Mouse (Mus musculus) heart, embryonic 10.5 days (tissue): Measurements from ENCODE around the gene Gm6993. TPM values are rescaled to one million over a fixed set of nuclear protein-coding genes. Genes with fewer than 3 reads are reported as not detected.

ENCODE experiments used
- DNase-seq: peaks from one replicate; pipeline ENCODE4 v3.0.0-alpha.2; 2017; ENCODE audit warnings: low spot score
- H3K27ac ChIP-seq: fragments of 300-500 bp; sonication (generic); 2 replicates; pipeline ENCODE4 v1.5.1; 2016; ENCODE audit warnings: mild to moderate bottlenecking
- H3K27me3 ChIP-seq: fragments of 300-500 bp; sonication (generic); 2 replicates; pipeline ENCODE4 v1.6.1; 2016; ENCODE audit warnings: mild to moderate bottlenecking; ENCODE audit not compliant: poor library complexity, insufficient read depth, severe bottlenecking
- H3K36me3 ChIP-seq: fragments of 300-500 bp; sonication (generic); 2 replicates; pipeline ENCODE4 v1.6.1; 2016; ENCODE audit warnings: mild to moderate bottlenecking, moderate library complexity
- H3K4me1 ChIP-seq: fragments of 300-500 bp; sonication (generic); 2 replicates; pipeline ENCODE4 v1.6.1; 2016; ENCODE audit warnings: mild to moderate bottlenecking
- H3K4me3 ChIP-seq: fragments of 300-500 bp; sonication (generic); 2 replicates; pipeline ENCODE4 v1.5.1; 2016; ENCODE audit warnings: mild to moderate bottlenecking, moderate library complexity
- H3K9me3 ChIP-seq: fragments of 300-500 bp; sonication (generic); 2 replicates; pipeline ENCODE4 v1.6.1; 2016; ENCODE audit warnings: mild to moderate bottlenecking, moderate library complexity
- WGBS: fragments of 180-500 bp; shearing (Covaris S2); methylation state at CpG from one replicate; pipeline ENCODE4 v1.1.7; 2016; 5-methylcytosine and 5-hydroxymethylcytosine counted together
- polyA plus RNA-seq: library from polyadenylated mRNA; unstranded; fragments of >200 nt; fragmentation: Nextera tagmentation; extraction: Ambion mirVana; gene quantifications from 2 replicates; pipeline ENCODE4 v1.2.1, GENCODE M21; 2016

Gene Gm6993
- not detected in 2 replicates for polyA plus RNA-seq

DNA sequence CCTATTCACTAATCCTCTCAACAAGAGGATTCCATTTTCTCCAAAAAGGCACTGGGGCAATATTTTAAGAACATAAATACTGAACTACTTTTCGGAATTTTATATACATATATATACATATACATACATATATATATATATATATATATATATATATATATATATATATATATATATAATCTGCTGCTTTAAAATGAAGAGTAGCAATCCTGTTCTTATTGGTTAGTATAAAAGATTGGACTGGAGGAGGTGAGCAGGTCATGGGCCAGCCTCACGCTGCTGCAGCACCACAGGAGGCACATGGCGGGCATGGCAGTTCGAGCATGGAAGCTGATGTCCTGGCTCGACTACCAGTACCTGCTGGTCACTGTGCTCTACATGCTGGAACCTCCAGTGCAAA lies at the start of gene Gm6993:
Gm6993 (plus strand) TSS at position 301 of the 400 bp plus-strand sequence.
- WGBS: 78% methylated on average over 5 of the region's 5 CpGs
- Histone ChIP-seq H3K9me3 (no peaks in the 10 kb centered on the region), H3K27ac (no peak within 1 kb of the TSS; the same call in 1 of the 2 replicates), H3K4me3 (no peak within 1 kb of the TSS), H3K36me3 (no peaks in the 10 kb centered on the region), H3K4me1 (peaks cover 16% of the 10 kb centered on the region), H3K27me3 (no peaks in the 10 kb centered on the region)
- no peak for DNase-seq

DNA sequence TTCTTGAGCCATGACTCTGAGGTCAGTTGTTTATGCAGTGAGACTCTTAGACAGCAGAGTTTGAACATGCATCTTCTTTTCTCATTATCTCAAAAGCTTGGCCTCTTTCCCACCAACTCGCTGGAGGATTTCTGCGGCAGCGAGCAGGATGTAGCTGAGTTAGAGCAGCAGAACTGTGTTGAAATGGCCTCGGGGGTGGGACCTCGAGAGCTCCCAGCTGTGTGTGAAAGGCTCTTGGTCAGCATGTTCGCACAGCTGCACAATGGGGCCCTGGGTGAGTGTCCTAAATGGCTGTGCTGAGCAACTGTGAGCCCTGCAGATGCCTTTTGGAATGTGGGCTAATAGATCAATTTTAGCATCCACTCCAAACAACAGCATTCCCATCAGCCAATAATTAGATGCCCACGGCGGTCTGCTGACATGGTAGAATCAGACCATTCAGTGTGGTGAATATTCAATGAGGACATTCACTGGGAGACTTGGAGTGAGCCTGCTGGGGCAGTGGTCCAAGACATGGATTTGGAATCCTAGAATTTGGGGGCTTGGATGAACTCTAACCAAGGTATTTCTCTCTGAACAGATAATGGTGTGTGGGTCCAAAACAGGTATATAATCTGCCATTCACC lies 49.1 kb upstream of the Gm6993 start:
- Histone ChIP-seq H3K27ac (no peak overlapping the region), H3K9me3 (no peaks in the 10 kb centered on the region), H3K27me3 (no peaks in the 10 kb centered on the region), H3K4me1 (peaks cover 7% of the 10 kb centered on the region), H3K36me3 (no peaks in the 10 kb centered on the region), H3K4me3 (no peak overlapping the region)
- 45% methylated on average over 8 of the region's 8 CpGs for WGBS
- DNase-seq: no peak

DNA sequence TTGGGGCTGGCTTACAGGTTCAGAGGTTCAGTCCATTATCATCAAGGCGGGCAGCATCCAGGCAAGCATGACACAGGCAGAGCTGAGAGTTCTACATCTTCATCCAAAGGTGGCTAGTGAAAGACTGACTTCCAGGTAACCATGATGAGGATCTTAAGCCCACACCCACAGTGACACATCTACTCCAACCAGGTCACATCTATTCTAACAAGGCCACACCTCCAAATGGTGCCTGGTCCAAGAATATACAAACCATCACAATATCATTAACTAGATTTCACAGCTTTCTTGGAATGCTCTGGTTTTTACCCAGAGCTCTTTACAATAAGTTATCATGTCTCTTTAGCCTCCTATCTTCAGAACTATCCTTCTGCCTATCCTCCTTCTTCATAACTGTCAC lies 38.1 kb upstream of the Gm6993 start:
- no peak overlapping the region for H3K4me3 ChIP-seq
- H3K4me1 ChIP-seq: peaks cover 3% of the 10 kb centered on the region; the same call in 1 of the 2 replicates
- H3K9me3 ChIP-seq: no peaks in the 10 kb centered on the region
- 88% methylated on average over 1 of the region's 1 CpGs for WGBS
- no peaks in the 10 kb centered on the region for H3K27me3 ChIP-seq
- DNase-seq: no peak
- no peak overlapping the region for H3K27ac ChIP-seq
- H3K36me3 ChIP-seq: no peaks in the 10 kb centered on the region

DNA sequence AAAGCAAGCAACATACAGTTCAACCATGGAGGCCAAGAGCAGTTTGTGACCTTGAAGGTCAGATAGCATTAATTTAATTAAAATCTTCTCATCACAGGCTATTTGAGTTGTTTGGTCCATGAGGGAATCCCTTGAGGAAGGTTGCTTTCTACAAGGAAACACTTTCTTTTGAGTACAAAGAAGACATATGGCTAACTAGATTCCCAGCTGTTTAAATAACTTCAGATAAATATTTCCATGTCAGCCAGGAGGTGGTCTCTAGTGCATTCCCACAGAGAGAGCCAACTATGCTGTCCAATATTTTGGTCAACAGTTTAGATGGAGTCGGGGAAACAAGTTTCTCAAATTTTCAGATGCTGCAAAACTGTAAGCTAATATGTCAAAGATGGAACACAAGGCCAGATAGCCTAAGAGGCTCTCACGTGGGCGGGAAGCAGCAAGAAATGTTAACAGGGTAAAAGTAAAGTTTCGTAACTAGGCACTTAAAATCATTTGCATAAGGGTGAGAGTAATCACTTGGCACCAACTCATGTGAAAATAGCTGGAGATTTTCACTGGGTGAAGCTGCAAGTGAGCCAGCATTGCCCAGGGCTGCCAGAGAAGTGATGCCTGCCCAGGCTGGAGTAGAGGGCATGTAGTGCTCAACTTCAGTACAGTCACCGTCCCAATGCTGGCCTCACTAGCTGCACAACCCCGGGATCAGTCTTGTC lies 36.7 kb upstream of the Gm6993 start:
- H3K4me1 ChIP-seq: peaks cover 10% of the 10 kb centered on the region; the same call in 1 of the 2 replicates
- no peaks in the 10 kb centered on the region for H3K27me3 ChIP-seq
- H3K9me3 ChIP-seq: no peaks in the 10 kb centered on the region
- no peaks in the 10 kb centered on the region for H3K36me3 ChIP-seq
- WGBS: 87% methylated on average over 6 of the region's 6 CpGs
- no peak overlapping the region for H3K4me3 ChIP-seq
- no peak for DNase-seq
- no peak overlapping the region for H3K27ac ChIP-seq

DNA sequence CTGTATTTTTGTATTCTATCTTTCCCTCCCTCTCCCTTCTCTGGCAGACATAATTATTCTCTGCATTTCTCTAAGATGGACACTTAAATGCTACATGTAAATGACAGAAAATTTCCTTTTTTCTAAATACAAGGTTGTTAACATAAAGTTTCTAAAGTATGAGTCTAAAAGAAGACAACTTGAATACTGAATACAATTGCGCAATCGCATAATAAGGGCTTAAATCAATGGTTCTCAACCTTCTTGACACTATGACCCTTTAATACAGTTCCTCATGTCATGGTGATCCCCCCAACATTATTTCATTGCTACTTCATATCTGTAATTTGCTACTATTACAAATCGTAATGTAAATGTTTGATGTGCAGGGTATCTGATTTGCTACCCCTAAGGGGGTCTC lies 35.7 kb upstream of the Gm6993 start:
- H3K9me3 ChIP-seq: no peaks in the 10 kb centered on the region
- no peaks in the 10 kb centered on the region for H3K27me3 ChIP-seq
- WGBS: 94% methylated on average over 3 of the region's 3 CpGs
- no peak overlapping the region for H3K27ac ChIP-seq
- no peak for DNase-seq
- H3K4me3 ChIP-seq: no peak overlapping the region
- H3K36me3 ChIP-seq: no peaks in the 10 kb centered on the region
- H3K4me1 ChIP-seq: peaks cover 19% of the 10 kb centered on the region; the same call in 1 of the 2 replicates

DNA sequence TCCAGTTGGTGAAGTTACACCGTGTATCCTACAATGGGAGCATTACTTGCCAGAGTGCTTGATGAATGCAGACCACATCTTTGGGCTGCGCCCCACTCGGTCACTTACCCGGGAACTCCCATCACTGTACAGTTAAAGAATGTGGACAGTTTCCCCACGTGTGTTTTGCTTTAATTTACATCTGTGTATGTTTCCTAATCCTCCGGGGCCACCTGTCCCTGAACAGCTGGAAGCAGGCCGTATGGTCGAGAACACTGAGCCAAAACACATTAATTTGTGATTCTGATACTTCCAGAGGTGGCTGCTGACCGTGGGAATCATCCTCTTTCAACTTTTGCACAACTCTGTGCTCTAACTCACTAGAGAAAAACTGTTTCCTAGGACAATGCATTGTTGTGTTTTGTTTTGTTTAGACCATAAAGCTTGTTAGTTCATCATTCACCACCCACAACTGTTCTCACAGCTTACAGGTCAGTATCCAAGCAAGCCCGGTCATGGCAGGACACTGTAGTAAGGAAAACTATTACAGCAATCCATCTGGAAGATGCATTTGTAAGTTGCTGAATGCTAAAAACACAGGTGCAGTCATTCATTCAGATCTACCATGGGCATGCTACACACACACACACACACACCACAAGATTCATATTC lies 34.5 kb upstream of the Gm6993 start:
- Histone ChIP-seq H3K27me3 (no peaks in the 10 kb centered on the region), H3K9me3 (no peaks in the 10 kb centered on the region), H3K36me3 (no peaks in the 10 kb centered on the region), H3K4me3 (no peak overlapping the region), H3K4me1 (peaks cover 16% of the 10 kb centered on the region; the same call in 1 of the 2 replicates), H3K27ac (no peak overlapping the region)
- DNase-seq: no peak
- WGBS: 85% methylated on average over 10 of the region's 10 CpGs

DNA sequence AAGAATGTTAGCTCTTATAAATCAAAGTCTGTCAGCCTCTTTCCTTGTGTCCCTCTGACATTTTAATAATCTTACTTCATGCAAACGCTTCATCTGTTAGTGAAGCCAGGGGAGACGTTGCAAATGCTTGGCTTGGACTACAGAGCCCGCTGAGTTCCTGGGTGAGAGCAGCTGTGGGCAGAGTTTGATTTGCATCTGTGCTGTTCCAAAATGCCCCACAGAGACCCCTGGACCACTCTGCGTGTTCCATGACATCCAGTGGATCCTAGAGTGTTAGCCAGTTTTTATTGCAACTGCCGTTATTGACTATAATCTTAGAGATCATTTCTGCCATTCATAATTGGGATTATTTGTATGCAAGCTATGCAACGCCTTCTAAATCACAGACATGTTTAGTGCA lies 31.8 kb upstream of the Gm6993 start:
- peaks cover 16% of the 10 kb centered on the region; the same call in 1 of the 2 replicates for H3K4me1 ChIP-seq
- 73% methylated on average over 6 of the region's 6 CpGs for WGBS
- no peaks in the 10 kb centered on the region for H3K9me3 ChIP-seq
- no peak overlapping the region for H3K4me3 ChIP-seq
- H3K36me3 ChIP-seq: no peaks in the 10 kb centered on the region
- peak overlapping the region; percentile 59; the same call in 1 of the 2 replicates for H3K27ac ChIP-seq
- DNase-seq: no peak
- H3K27me3 ChIP-seq: no peaks in the 10 kb centered on the region

DNA sequence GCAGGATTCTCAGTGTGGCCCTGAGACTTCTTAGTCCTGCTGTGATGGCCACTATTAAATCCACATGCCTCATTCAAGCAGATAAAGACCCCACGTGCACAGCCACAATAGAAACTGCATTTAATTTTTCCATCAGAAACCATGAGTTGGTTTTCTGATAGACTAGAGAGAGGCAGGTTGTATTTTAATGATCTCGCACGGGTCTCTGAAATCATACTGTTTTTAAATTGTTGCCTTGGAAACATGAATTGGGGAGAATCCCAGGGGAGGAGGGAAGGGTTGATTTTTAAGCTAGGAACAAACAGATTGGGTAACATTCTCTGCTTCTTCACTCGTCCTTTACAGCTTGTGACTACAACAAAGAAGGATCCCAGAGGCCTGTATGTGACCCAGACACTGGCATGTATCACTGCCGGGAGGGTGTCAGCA lies 31.2 kb upstream of the Gm6993 start:
- DNase-seq: no peak
- Histone ChIP-seq H3K27me3 (no peaks in the 10 kb centered on the region), H3K9me3 (no peaks in the 10 kb centered on the region), H3K27ac (peak overlapping the region; percentile 17; the same call in 1 of the 2 replicates), H3K4me1 (peaks cover 16% of the 10 kb centered on the region; the same call in 1 of the 2 replicates), H3K36me3 (no peaks in the 10 kb centered on the region), H3K4me3 (no peak overlapping the region)
- whole genome bisulfite sequencing: 48% methylated on average over 5 of the region's 5 CpGs

DNA sequence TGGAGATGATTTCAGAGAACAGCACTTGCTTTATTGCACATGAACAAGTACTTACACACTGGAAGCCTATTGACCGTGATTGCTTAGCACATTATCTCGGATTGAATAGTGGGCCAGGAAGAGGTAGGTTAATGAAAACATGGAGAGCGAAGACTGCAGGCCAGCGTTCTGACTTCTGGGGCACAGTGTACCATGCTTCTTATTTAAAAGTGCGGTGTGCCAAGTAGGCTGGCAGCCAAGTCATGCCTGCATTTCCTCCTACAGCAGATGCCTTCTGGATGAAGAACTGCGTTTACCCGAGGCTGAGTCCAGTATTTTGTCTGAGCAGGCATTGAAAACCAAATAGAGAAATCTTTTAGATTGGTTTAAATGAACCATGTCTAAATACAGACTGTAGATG lies 27.0 kb upstream of the Gm6993 start:
- Histone ChIP-seq H3K4me1 (peaks cover 16% of the 10 kb centered on the region), H3K36me3 (no peaks in the 10 kb centered on the region), H3K27me3 (no peaks in the 10 kb centered on the region), H3K4me3 (no peak overlapping the region), H3K27ac (no peak overlapping the region), H3K9me3 (no peaks in the 10 kb centered on the region)
- WGBS: 79% methylated on average over 7 of the region's 7 CpGs
- no peak for DNase-seq

DNA sequence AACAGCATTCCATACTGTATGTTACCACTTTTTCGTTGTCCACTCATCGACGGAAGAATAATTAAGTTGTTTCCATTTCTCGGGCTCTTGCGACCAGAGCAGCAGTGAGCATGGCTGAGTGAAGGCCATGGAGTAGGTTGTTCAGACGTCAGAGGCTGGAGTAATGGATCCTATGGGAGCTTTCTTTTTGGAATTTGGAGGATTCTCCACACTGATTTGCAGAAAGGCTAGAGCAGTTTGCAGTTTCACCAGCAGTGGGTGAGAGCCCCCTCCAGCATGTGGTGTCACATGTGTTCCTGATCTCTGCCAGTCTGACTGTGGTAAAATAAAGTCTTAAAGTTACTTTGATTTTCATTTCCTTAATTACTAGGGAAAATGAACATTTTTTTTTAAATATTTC lies 25.6 kb upstream of the Gm6993 start:
- WGBS: 83% methylated on average over 6 of the region's 6 CpGs
- Histone ChIP-seq H3K27ac (no peak overlapping the region), H3K4me1 (peaks cover 7% of the 10 kb centered on the region; the same call in 1 of the 2 replicates), H3K27me3 (no peaks in the 10 kb centered on the region), H3K9me3 (no peaks in the 10 kb centered on the region), H3K4me3 (no peak overlapping the region), H3K36me3 (no peaks in the 10 kb centered on the region)
- DNase-seq: no peak

DNA sequence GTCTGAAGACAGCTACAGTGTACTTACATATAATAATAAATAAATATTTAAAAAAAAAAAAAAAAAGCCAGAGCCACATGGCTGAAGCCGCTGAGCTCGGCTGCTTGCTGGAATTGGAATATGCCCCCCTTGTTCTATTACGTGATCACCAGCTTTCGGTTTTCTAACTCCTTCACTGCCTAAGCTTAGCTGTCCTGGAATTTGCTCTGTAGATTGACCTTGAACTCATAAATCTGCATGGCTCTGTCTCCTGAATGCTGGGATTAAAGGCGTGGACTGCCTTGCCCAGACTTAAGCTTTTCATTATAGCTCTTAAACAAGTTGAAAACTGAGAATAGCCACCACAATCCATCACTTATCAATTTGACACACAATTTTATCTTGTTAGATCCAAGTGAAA lies 23.3 kb upstream of the Gm6993 start:
- DNase-seq: no peak
- no peaks in the 10 kb centered on the region for H3K36me3 ChIP-seq
- no peak overlapping the region for H3K27ac ChIP-seq
- no peak overlapping the region for H3K4me3 ChIP-seq
- H3K27me3 ChIP-seq: no peaks in the 10 kb centered on the region
- WGBS: 85% methylated on average over 5 of the region's 5 CpGs
- H3K4me1 ChIP-seq: peaks cover 16% of the 10 kb centered on the region
- no peaks in the 10 kb centered on the region for H3K9me3 ChIP-seq

DNA sequence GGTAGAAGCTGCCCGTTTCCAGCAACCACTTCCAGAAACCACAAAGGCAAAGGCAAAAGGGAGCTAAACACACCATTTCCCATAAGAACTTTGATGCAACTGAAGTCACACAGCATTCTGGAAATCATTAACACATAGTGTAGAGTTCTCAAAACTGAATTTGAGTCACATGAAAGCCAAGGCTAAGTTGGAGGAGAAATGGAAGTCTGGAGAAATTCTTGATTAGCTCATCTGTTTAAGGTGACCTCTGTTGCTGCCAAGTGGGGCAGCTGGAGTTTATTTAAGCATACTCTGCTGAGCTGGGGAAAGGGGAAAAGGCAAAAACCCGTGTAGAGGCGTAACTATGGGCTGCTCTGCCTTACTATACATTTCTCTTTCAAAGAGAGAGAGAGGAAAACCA lies 21.8 kb upstream of the Gm6993 start:
- Histone ChIP-seq H3K36me3 (no peaks in the 10 kb centered on the region), H3K27ac (no peak overlapping the region), H3K4me3 (no peak overlapping the region), H3K9me3 (no peaks in the 10 kb centered on the region), H3K4me1 (peaks cover 23% of the 10 kb centered on the region), H3K27me3 (no peaks in the 10 kb centered on the region)
- WGBS: 65% methylated on average over 3 of the region's 3 CpGs
- DNase-seq: no peak

DNA sequence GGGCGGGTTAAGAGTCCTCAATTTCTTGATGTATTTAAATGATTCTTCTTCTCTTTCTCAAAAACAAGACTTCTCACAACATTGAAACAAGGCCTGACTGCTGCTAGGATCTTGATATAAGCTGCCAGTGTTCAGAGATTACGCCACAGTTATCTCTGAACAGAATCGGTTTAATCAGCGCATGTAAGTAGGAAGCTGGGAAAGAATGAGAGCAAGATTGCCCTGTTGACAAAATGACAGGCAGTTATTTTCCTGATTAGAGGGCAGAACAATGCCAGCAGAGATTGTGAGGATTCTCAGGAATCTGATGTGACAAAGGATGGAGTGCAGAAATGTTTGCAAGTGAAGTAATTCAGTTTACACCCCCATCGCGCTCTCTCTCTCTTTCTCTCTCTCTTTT lies 19.0 kb upstream of the Gm6993 start:
- no peaks in the 10 kb centered on the region for H3K9me3 ChIP-seq
- DNase-seq: no peak
- no peaks in the 10 kb centered on the region for H3K36me3 ChIP-seq
- no peak overlapping the region for H3K4me3 ChIP-seq
- H3K4me1 ChIP-seq: peaks cover 23% of the 10 kb centered on the region
- H3K27me3 ChIP-seq: no peaks in the 10 kb centered on the region
- WGBS: 45% methylated on average over 6 of the region's 6 CpGs
- H3K27ac ChIP-seq: no peak overlapping the region
